Mouse (Mus musculus) ES-Bruce4 (cell line): ENCODE results near the gene Vwde. TPM values are rescaled to one million over a fixed set of nuclear protein-coding genes. Genes with fewer than 3 reads are reported as not detected.

Source experiments
- H3K27ac ChIP-seq: 2 replicates; pipeline ENCODE4 v1.5.1; 2012; ENCODE audit warnings: low read length, inconsistent platforms; ENCODE audit not compliant: insufficient read depth
- H3K27me3 ChIP-seq: 2 replicates; pipeline ENCODE4 v1.6.1; 2012; ENCODE audit warnings: mild to moderate bottlenecking, low read length, inconsistent platforms; ENCODE audit not compliant: control insufficient read depth, poor library complexity, insufficient read depth, severe bottlenecking
- H3K36me3 ChIP-seq: 2 replicates; pipeline ENCODE4 v1.6.1; 2012; ENCODE audit warnings: inconsistent platforms, mild to moderate bottlenecking, low read length, moderate library complexity; ENCODE audit not compliant: control insufficient read depth, poor library complexity, insufficient read depth, severe bottlenecking
- H3K4me1 ChIP-seq: one replicate; pipeline ENCODE4 v1.8.1; 2011; ENCODE audit warnings: low read length; ENCODE audit not compliant: control insufficient read depth, insufficient read depth
- H3K4me3 ChIP-seq: 2 replicates; pipeline ENCODE4 v1.5.1; 2011; ENCODE audit warnings: low read depth, mild to moderate bottlenecking, low read length
- H3K9ac ChIP-seq: 2 replicates; pipeline ENCODE4 v1.6.1; 2012; ENCODE audit warnings: low read depth, mild to moderate bottlenecking, inconsistent platforms; ENCODE audit not compliant: poor library complexity, severe bottlenecking
- H3K9me3 ChIP-seq: replicated peaks from 2 replicates; pipeline ENCODE4 v1.6.1; 2012; ENCODE audit warnings: mild to moderate bottlenecking, low read length, inconsistent platforms; ENCODE audit not compliant: control insufficient read depth, poor library complexity, insufficient read depth, severe bottlenecking
- CTCF ChIP-seq: IDR thresholded peaks from one replicate; pipeline ENCODE4 v1.8.1; 2011; ENCODE audit warnings: low read depth, low read length
- EP300 ChIP-seq: IDR thresholded peaks from 2 replicates; pipeline ENCODE4 v1.6.1; 2011; ENCODE audit warnings: low read depth, low read length; ENCODE audit not compliant: insufficient read depth
- POLR2A ChIP-seq: IDR thresholded peaks from one replicate; pipeline ENCODE4 v1.8.1; 2011; ENCODE audit warnings: low read length; ENCODE audit not compliant: insufficient read depth
- polyA plus RNA-seq: library from polyadenylated mRNA; stranded (reverse); fragments of >200 nt; gene quantifications from 2 replicates; pipeline ENCODE4 v1.2.4, GENCODE M21; 2011; ENCODE audit warnings: low read depth; ENCODE audit not compliant: missing spikeins, insufficient read depth, insufficient read length

Gene Vwde
- polyA plus RNA-seq: not detected in 2 replicates

- no peaks in the 10 kb centered on the region for H3K4me1 ChIP-seq
- H3K9ac ChIP-seq: no peak within 1 kb of the TSS
- H3K27ac ChIP-seq: no peak within 1 kb of the TSS
- TF ChIP-seq CTCF (no peak), POLR2A (no peak), EP300 (no peak)
- H3K27me3 ChIP-seq: no peaks in the 10 kb centered on the region
- no peaks in the 10 kb centered on the region for H3K36me3 ChIP-seq
- no peak within 1 kb of the TSS for H3K4me3 ChIP-seq
- no peaks in the 10 kb centered on the region for H3K9me3 ChIP-seq
Observed at GRCm38 (mm10) chr6:13224596-13225227, at the start of gene Vwde. Gene Vwde, minus strand, starts transcription at chr6:13224965.

DNA sequence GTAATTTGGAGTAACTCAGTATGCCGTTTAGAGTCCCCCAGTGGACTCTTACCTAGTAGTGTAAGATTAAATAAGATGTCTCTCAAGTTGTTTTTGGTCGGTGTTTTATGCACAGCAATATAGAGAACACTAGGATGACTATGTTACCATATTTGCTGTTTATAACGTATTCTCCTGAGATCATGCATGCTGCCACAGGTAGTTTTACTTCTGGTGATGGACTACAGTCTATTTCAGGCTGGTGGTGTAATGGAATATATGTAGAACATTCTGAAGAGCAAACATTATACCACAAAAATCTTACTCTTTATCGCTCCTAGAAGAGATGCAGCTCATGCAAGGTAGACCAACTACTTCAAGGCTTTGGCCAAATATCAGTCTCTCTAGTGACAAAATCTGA is 30.6 kb upstream of the Vwde start:
- Histone ChIP-seq H3K27me3 (no peaks in the 10 kb centered on the region), H3K36me3 (no peaks in the 10 kb centered on the region), H3K27ac (no peak overlapping the region), H3K9ac (no peak overlapping the region), H3K4me3 (no peak overlapping the region), H3K4me1 (no peaks in the 10 kb centered on the region), H3K9me3 (no peaks in the 10 kb centered on the region)
- TF ChIP-seq CTCF (no peak), EP300 (no peak), POLR2A (no peak)

DNA sequence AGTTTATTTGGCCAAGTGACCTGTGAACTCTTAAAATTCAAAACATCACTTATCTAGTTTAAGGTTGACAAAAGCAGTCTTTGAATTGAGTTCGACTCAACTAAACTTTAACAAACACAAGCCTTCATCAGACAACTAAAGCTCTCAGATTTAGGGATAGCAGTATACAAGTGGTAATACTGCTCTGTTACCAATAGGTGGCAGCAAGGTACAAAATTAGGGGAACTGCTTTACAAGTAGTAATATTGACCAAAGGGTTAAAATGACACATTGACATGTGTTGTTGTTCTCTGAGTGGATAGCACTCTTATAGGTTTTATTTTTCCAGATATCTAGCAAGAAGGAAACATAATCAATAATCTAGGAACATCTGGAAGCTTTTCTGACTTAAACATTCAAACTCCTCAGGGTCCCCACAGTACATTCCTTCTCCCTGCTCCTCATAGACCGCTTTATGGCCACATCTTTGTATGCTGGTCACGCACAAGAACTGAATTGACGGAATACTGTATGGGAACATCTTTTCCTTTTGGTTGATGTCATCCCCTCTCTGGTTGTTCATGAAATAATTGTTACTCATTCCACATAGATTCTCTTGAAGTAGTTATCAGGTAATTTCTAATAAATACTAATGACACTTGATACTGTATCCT is 23.7 kb upstream of the Vwde start:
- Histone ChIP-seq H3K9ac (no peak overlapping the region), H3K27me3 (no peaks in the 10 kb centered on the region), H3K27ac (no peak overlapping the region), H3K36me3 (no peaks in the 10 kb centered on the region), H3K9me3 (no peaks in the 10 kb centered on the region), H3K4me3 (no peak overlapping the region), H3K4me1 (no peaks in the 10 kb centered on the region)
- TF ChIP-seq POLR2A: no peak
- no peak for TF ChIP-seq EP300
- no peak for TF ChIP-seq CTCF

DNA sequence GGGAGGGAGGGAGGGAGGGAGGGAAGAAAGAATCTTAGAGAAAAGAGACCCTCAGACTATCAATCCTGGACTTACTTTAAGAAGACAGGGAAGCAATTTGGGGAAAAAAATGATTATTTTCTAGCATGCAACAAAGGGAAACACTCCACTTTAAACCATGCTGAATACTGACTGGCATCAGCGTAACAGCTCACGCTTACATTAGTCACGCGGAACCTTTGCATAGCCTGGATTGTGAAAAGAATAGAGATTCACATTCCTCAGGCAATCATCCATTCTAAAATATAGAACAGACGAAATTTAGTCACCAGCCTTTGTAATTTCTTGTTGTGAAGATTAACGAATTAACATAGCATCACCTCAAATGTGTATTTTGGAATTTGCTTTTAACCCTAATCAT is 18.6 kb downstream of the Vwde start:
- H3K4me1 ChIP-seq: no peaks in the 10 kb centered on the region
- no peaks in the 10 kb centered on the region for H3K27me3 ChIP-seq
- H3K36me3 ChIP-seq: no peaks in the 10 kb centered on the region
- TF ChIP-seq EP300: no peak
- no peak for TF ChIP-seq POLR2A
- TF ChIP-seq CTCF: no peak
- H3K27ac ChIP-seq: no peak overlapping the region
- H3K9me3 ChIP-seq: no peaks in the 10 kb centered on the region
- no peak overlapping the region for H3K4me3 ChIP-seq
- H3K9ac ChIP-seq: no peak overlapping the region

- no peaks in the 10 kb centered on the region for H3K36me3 ChIP-seq
- H3K4me3 ChIP-seq: no peak overlapping the region
- H3K27me3 ChIP-seq: no peaks in the 10 kb centered on the region
- no peaks in the 10 kb centered on the region for H3K4me1 ChIP-seq
- H3K9me3 ChIP-seq: peaks cover 7% of the 10 kb centered on the region
- H3K27ac ChIP-seq: no peak overlapping the region
- TF ChIP-seq EP300 (no peak), POLR2A (no peak), CTCF (no peak)
- no peak overlapping the region for H3K9ac ChIP-seq
Observed at GRCm38 (mm10) chr6:13197486-13197885, 27.3 kb downstream of the Vwde start.

- H3K27me3 ChIP-seq: no peaks in the 10 kb centered on the region
- H3K36me3 ChIP-seq: no peaks in the 10 kb centered on the region
- no peak overlapping the region for H3K4me3 ChIP-seq
- H3K9me3 ChIP-seq: no peaks in the 10 kb centered on the region
- H3K4me1 ChIP-seq: no peaks in the 10 kb centered on the region
- no peak for TF ChIP-seq CTCF
- TF ChIP-seq POLR2A: no peak
- no peak for TF ChIP-seq EP300
- no peak overlapping the region for H3K9ac ChIP-seq
- H3K27ac ChIP-seq: no peak overlapping the region
Observed at GRCm38 (mm10) chr6:13186836-13187235, 37.9 kb downstream of the Vwde start.
